Mouse (Mus musculus) myocyte (in vitro differentiated cells): ENCODE results near the gene Tmcc3.

Experiments used
- E2F4 ChIP-seq: IDR thresholded peaks from one replicate; pipeline ENCODE4 v1.6.1; 2011; ENCODE audit warnings: mild to moderate bottlenecking, control low read depth, moderate library complexity; ENCODE audit not compliant: insufficient read depth
- MYOD1 ChIP-seq, 3 experiments: IDR thresholded peaks; one replicate each; pipeline ENCODE4 v1.6.1; 2011; ENCODE audit warnings: control low read depth in 2 of 3, low read depth in 2 of 3, mild to moderate bottlenecking in 2 of 3, moderate library complexity in 1 of 3; ENCODE audit not compliant: insufficient read length in 2 of 3, control insufficient read depth in 1 of 3
- POLR2A ChIP-seq: IDR thresholded peaks from one replicate; pipeline ENCODE4 v1.6.1; 2011; ENCODE audit warnings: low read depth, mild to moderate bottlenecking, control low read depth, moderate library complexity; ENCODE audit not compliant: insufficient read length
- POLR2AphosphoS2 ChIP-seq: IDR thresholded peaks from one replicate; pipeline ENCODE4 v1.6.1; 2011; ENCODE audit warnings: low read depth, control low read depth; ENCODE audit not compliant: insufficient read length
- SRF ChIP-seq: IDR thresholded peaks from one replicate; pipeline ENCODE4 v1.6.1; 2011; ENCODE audit warnings: low read depth; ENCODE audit not compliant: control insufficient read depth, insufficient read length
- TCF12 ChIP-seq: IDR thresholded peaks from one replicate; pipeline ENCODE4 v1.6.1; 2011; ENCODE audit warnings: mild to moderate bottlenecking, control low read depth; ENCODE audit not compliant: poor library complexity, insufficient read depth, severe bottlenecking
- USF1 ChIP-seq: IDR thresholded peaks from one replicate; pipeline ENCODE4 v1.6.1; 2011; ENCODE audit warnings: low read depth, mild to moderate bottlenecking, control low read depth, moderate library complexity

DNA sequence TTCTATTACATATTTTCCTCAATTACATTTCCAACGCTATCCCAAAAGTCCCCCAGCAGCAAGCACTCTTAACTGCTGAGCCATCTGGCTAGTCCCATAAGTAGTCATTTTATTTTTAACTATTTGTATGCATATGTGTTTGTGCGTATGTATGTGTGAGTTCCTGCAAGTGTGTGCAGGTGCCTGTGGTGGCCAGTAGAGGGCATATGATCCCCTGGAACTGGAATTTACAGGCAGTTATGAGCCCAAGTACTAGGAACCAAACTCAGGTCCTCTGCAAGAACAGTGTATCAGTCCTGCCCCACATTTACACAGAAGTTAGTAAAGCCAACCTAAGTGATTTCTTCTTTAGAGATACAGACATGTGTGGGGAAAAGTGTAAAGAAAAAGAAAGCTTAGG is 68.3 kb downstream of the Tmcc3 start:
- TF ChIP-seq USF1 (no peak), E2F4 (no peak), POLR2AphosphoS2 (no peak), POLR2A (no peak), SRF (no peak), MYOD1 (IDR thresholded peaks at IDR 0.05; ENCODE audit: control insufficient read depth in 1 of 3, insufficient read length in 2 of 3, low read depth in 2 of 3) (no peak), TCF12 (no peak)
